8 mouse cellular contexts compared by ENCODE assay signal in genomic region chr6:56560474-56560888, GRCm38 (mm10). TPM values are rescaled to one million over a fixed set of nuclear protein-coding genes. Genes with fewer than 3 reads are reported as not detected.
DNase-seq lines count a peak whose midpoint lies in the region.

No protein-coding gene starts in this region.

- H3K9me3 ChIP-seq in heart, embryonic 10.5 days, result no peaks in the 10 kb centered on the region

- no peaks in the 10 kb centered on the region for H3K36me3 ChIP-seq in heart, embryonic 10.5 days

- 84% methylated on average over 2 of the region's 2 CpGs for WGBS in heart, embryonic 10.5 days

- H3K27ac ChIP-seq in heart, embryonic 10.5 days, result no peak overlapping the region

- H3K4me3 ChIP-seq in heart, embryonic 10.5 days, result no peak overlapping the region

- DNase-seq in heart, adult 11 months, result peak; percentile 98
- DNase-seq in heart, embryonic 10.5 days (ENCODE audit: low spot score), result no peak
- peak; percentile 98 for DNase-seq in cerebellum, adult 11-12 months
- peak; percentile 65 for DNase-seq in gastrocnemius, postnatal 10 days
- peak; percentile 8 to 22 for DNase-seq in left cerebral cortex, adult 18-20 months (ENCODE audit: low spot score in 2 of 2)
- no peak for DNase-seq in MN1 (ENCODE audit: low spot score)
- DNase-seq in natural killer cell, adult 2 months (ENCODE audit: low spot score in 2 of 2), result no peak
- no peak for DNase-seq in thymus, adult 18-20 months

- H3K27me3 ChIP-seq in heart, embryonic 10.5 days (ENCODE audit: insufficient read depth, poor library complexity, severe bottlenecking), result no peaks in the 10 kb centered on the region

- no peaks in the 10 kb centered on the region for H3K4me1 ChIP-seq in heart, embryonic 10.5 days

RNA-seq across cellular contexts. Expression of gene Pde1c, which starts 8.4 kb away (rescaled TPM):
- 2.2 and 3.1 TPM in 2 replicates for polyA plus RNA-seq in heart, embryonic 10.5 days (2016; fragmentation: Nextera tagmentation; extraction: Ambion mirVana)
- total RNA-seq in gastrocnemius, postnatal 10 days (2021), result 1 to 10 TPM; 2.0 to 3.5 TPM
- 1 to 10 TPM; 4.9 to 7.7 TPM for total RNA-seq in left cerebral cortex, adult 18-20 months (2021)

Comparison
In these comparisons a context has a peak if more than half of its experiments do, and no peak if none do; other contexts are left out.
1. DNase-seq: peak in heart, adult 11 months (single experiment), cerebellum, adult 11-12 months (single experiment), gastrocnemius, postnatal 10 days (single experiment) and left cerebral cortex, adult 18-20 months (2 of 2); none in heart, embryonic 10.5 days (single experiment), MN1 (single experiment), natural killer cell, adult 2 months (0 of 2) and thymus, adult 18-20 months (0 of 2).